Mouse (Mus musculus) midbrain, postnatal 0 days (tissue): ENCODE data around the gene Sigirr. TPM values are rescaled to one million over a fixed set of nuclear protein-coding genes. Genes with fewer than 3 reads are reported as not detected.

Source experiments
- ATAC-seq: fragments of 200-750 bp; cut with Nextera tagmentation; 2 replicates; pipeline ENCODE4 v1.8.0; 2017; ENCODE audit warnings: moderate number of reproducible peaks, mild to moderate bottlenecking, moderate TSS enrichment, moderate library complexity; ENCODE audit not compliant: low FRiP score
- DNase-seq: peaks from one replicate; pipeline ENCODE4 v3.0.0-alpha.2; 2015; ENCODE audit warnings: low spot score
- H3K27ac ChIP-seq: fragments of 300-500 bp; sonication (generic); 2 replicates; pipeline ENCODE4 v1.5.1; 2014; ENCODE audit warnings: low read depth, mild to moderate bottlenecking, low read length, mixed read lengths
- H3K27me3 ChIP-seq: fragments of 300-500 bp; sonication (generic); 2 replicates; pipeline ENCODE4 v1.6.1; 2014; ENCODE audit warnings: low read length, control low read depth, mixed read lengths; ENCODE audit not compliant: insufficient read depth
- H3K36me3 ChIP-seq: fragments of 300-500 bp; sonication (generic); 2 replicates; pipeline ENCODE4 v1.6.1; 2014; ENCODE audit warnings: low read length, control low read depth, mixed read lengths; ENCODE audit not compliant: insufficient read depth
- H3K4me1 ChIP-seq: fragments of 300-500 bp; sonication (generic); 2 replicates; pipeline ENCODE4 v1.6.1; 2014; ENCODE audit warnings: mild to moderate bottlenecking, control low read depth, antibody characterized with exemption, low read length, mixed read lengths; ENCODE audit not compliant: insufficient read depth
- H3K4me2 ChIP-seq: fragments of 300-500 bp; sonication (generic); 2 replicates; pipeline ENCODE4 v1.6.1; 2014; ENCODE audit warnings: low read depth, mild to moderate bottlenecking, low read length, mixed read lengths; ENCODE audit not compliant: poor library complexity, severe bottlenecking
- H3K4me3 ChIP-seq: fragments of 300-500 bp; sonication (generic); 2 replicates; pipeline ENCODE4 v1.5.1; 2014; ENCODE audit warnings: low read depth, mild to moderate bottlenecking, low read length, moderate library complexity
- H3K9ac ChIP-seq: fragments of 300-500 bp; sonication (generic); replicated peaks from 2 replicates; pipeline ENCODE4 v1.6.1; 2014; ENCODE audit warnings: mild to moderate bottlenecking, low read length, moderate library complexity, mixed read lengths; ENCODE audit not compliant: poor library complexity, severe bottlenecking
- H3K9me3 ChIP-seq: fragments of 300-500 bp; sonication (generic); 2 replicates; pipeline ENCODE4 v1.6.1; 2016; ENCODE audit warnings: low read length, control low read depth
- CTCF ChIP-seq: IDR thresholded peaks from 2 replicates; pipeline ENCODE4 v1.5.1; 2016; ENCODE audit warnings: antibody characterized with exemption, mild to moderate bottlenecking
- WGBS: fragments of 180-500 bp; shearing (Covaris S2); extraction: QIAGEN DNeasy Blood & Tissue Kit; methylation state at CpG from one replicate; pipeline ENCODE4 v1.1.7; 2014; 5-methylcytosine and 5-hydroxymethylcytosine counted together
- polyA plus RNA-seq: library from polyadenylated mRNA; unstranded; fragments of >200 nt; fragmentation: Nextera tagmentation; extraction: Ambion mirVana; gene quantifications from 2 replicates; pipeline ENCODE4 v1.2.1, GENCODE M21; 2015
- total RNA-seq: library from RNA; depleted of rRNA; stranded (reverse); fragments of >200 nt; gene quantifications from 2 replicates; pipeline ENCODE4 v1.2.3, GENCODE M21; 2014

Gene Sigirr
- total and polyA plus RNA-seq, 2 experiments from 2014 or later, result 1.8 to 3.9 TPM

GRCm38 (mm10) chr7:141070058-141070862, 30.1 kb downstream of the Sigirr start:
- peak overlapping the region; percentile 92 for H3K27ac ChIP-seq
- peak; percentile 91 for TF ChIP-seq CTCF
- WGBS, result under 1% methylated on average over 51 of the region's 51 CpGs
- H3K9me3 ChIP-seq, result no peaks in the 10 kb centered on the region
- peak overlapping the region; percentile 36 for H3K4me3 ChIP-seq
- H3K9ac ChIP-seq, result peak overlapping the region; percentile 59
- H3K36me3 ChIP-seq, result peaks cover 30% of the 10 kb centered on the region
- H3K27me3 ChIP-seq, result no peaks in the 10 kb centered on the region
- ATAC-seq (peak; percentile 74), DNase-seq (peak; percentile 90)
- peaks cover 7% of the 10 kb centered on the region; the same call in 1 of the 2 replicates for H3K4me1 ChIP-seq
- H3K4me2 ChIP-seq, result peak overlapping the region; percentile 66

- no peak for ATAC-seq
- WGBS, result 83% methylated on average over 19 of the region's 19 CpGs
These were observed 32.0 kb downstream of the Sigirr start for GRCm38 (mm10) chr7:141068351-141068750.

GRCm38 (mm10) chr7:141064576-141064975, 35.8 kb downstream of the Sigirr start:
- no peak overlapping the region for H3K27ac ChIP-seq
- no peaks in the 10 kb centered on the region for H3K9me3 ChIP-seq
- no peak for TF ChIP-seq CTCF
- WGBS, result 92% methylated on average over 7 of the region's 7 CpGs
- no peaks in the 10 kb centered on the region for H3K27me3 ChIP-seq
- no peak overlapping the region for H3K4me3 ChIP-seq
- peaks cover 48% of the 10 kb centered on the region for H3K36me3 ChIP-seq
- no peak overlapping the region for H3K4me2 ChIP-seq
- DNase-seq (no peak), ATAC-seq (no peak)
- H3K9ac ChIP-seq, result no peak overlapping the region
- peaks cover 12% of the 10 kb centered on the region for H3K4me1 ChIP-seq

More at GRCm38 (mm10) chr7:141068351-141068750, 32.0 kb downstream of the Sigirr start:
- Histone ChIP-seq H3K27me3 (no peaks in the 10 kb centered on the region), H3K4me1 (peaks cover 7% of the 10 kb centered on the region; the same call in 1 of the 2 replicates), H3K4me3 (no peak overlapping the region), H3K27ac (no peak overlapping the region), H3K9me3 (no peaks in the 10 kb centered on the region), H3K36me3 (peaks cover 48% of the 10 kb centered on the region), H3K9ac (no peak overlapping the region), H3K4me2 (no peak overlapping the region)
- no peak for DNase-seq
- TF ChIP-seq CTCF, result no peak

DNA sequence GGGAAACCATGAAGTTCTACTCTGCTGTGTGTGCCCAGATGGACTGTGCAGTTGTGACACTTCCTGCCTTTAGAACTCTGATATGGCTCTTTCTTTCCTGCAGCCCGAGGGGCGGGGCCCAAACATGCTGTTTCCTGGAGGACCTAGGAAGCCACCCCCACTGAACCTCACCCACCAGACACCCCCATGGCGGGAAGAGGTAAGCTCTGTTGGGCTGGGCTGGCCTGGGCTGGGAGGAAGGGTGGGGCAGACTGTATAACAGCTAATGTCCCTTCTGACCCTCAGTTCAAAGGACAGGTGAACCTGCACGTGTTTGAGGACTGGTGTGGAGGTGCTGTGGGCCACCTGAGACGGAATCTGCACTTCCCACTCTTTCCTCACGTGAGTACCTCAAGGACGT, 36.2 kb downstream of the Sigirr start:
- ATAC-seq (no peak), DNase-seq (no peak)
- TF ChIP-seq CTCF, result no peak
- 80% methylated on average over 6 of the region's 7 CpGs for WGBS
- Histone ChIP-seq H3K27ac (no peak overlapping the region), H3K4me3 (no peak overlapping the region), H3K9me3 (no peaks in the 10 kb centered on the region), H3K4me1 (peaks cover 14% of the 10 kb centered on the region), H3K27me3 (no peaks in the 10 kb centered on the region), H3K36me3 (peaks cover 48% of the 10 kb centered on the region), H3K9ac (no peak overlapping the region), H3K4me2 (no peak overlapping the region)

GRCm38 (mm10) chr7:141063353-141063752, 37.0 kb downstream of the Sigirr start:
- no peaks in the 10 kb centered on the region for H3K27me3 ChIP-seq
- no peak overlapping the region for H3K4me3 ChIP-seq
- H3K9me3 ChIP-seq, result no peaks in the 10 kb centered on the region
- H3K36me3 ChIP-seq, result peaks cover 46% of the 10 kb centered on the region
- H3K27ac ChIP-seq, result no peak overlapping the region
- ATAC-seq (no peak), DNase-seq (no peak)
- WGBS, result 91% methylated on average over 3 of the region's 3 CpGs
- H3K4me1 ChIP-seq, result peaks cover 14% of the 10 kb centered on the region
- H3K4me2 ChIP-seq, result no peak overlapping the region
- TF ChIP-seq CTCF, result no peak
- no peak overlapping the region for H3K9ac ChIP-seq

DNA sequence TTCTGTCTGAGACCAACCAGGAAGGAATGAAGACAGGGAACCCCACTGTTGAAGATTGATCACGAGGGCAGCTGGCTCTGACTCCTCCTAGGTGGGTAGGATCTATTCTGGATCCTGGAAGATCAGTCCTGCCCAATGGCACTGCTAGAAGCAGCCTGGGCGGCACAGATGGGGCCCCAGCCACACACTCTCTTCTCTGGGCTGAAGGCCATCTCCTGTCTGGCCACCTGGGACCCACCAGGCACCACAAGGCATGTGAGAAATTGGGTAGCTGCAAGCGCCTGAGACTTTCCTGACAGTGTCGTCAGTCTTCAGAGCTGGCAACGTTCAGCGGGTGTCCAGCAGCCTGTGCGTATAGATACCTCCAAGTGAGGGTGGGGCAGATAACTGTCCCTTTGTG, 37.8 kb downstream of the Sigirr start:
- DNase-seq (peak; percentile 42), ATAC-seq (no peak)
- 82% methylated on average over 7 of the region's 7 CpGs for WGBS
- H3K36me3 ChIP-seq, result peaks cover 37% of the 10 kb centered on the region
- no peak for TF ChIP-seq CTCF
- H3K27ac ChIP-seq, result no peak overlapping the region
- no peak overlapping the region for H3K9ac ChIP-seq
- no peaks in the 10 kb centered on the region for H3K27me3 ChIP-seq
- peaks cover 14% of the 10 kb centered on the region for H3K4me1 ChIP-seq
- H3K4me2 ChIP-seq, result peak overlapping the region; percentile 82; the same call in 1 of the 2 replicates
- no peaks in the 10 kb centered on the region for H3K9me3 ChIP-seq
- no peak overlapping the region for H3K4me3 ChIP-seq
